ENCODE assay signal across 15 mouse cellular contexts in genomic region chr7:6849495-6849894, GRCm38 (mm10).
"Had no signal": no experiment of that assay in that cellular context is flagged by ENCODE, and none has a peak within 500 bp of the region (broad histone marks: within the 10 kb centered on the region; RNA-seq: fewer than 3 reads in every experiment).

No protein-coding gene starts in this region.

- H3K4me1 ChIP-seq: liver, embryonic 15.5 days had no signal

- H3K4me3 ChIP-seq: limb, embryonic 15.5 days; liver, embryonic 15.5 days; midbrain, embryonic 10.5 days; myocyte; neural tube, embryonic 12.5 days had no signal

- H3K27me3 ChIP-seq: limb, embryonic 15.5 days; liver, embryonic 15.5 days; neural tube, embryonic 12.5 days had no signal

- DNase-seq: kidney, adult 8-10 months; lung, embryonic 14.5 days; lung, postnatal 10 days; lung, postnatal 4 days; midbrain, embryonic 14.5 days; retina, postnatal 1 day; right cerebral cortex, postnatal 4 days; spleen, adult 18-20 months; thymus, adult 18-20 months; thymus, postnatal 14 days had no signal

- H3K36me3 ChIP-seq: limb, embryonic 15.5 days; liver, embryonic 15.5 days; midbrain, embryonic 10.5 days; neural tube, embryonic 12.5 days had no signal

- H3K4me2 ChIP-seq: limb, embryonic 15.5 days; liver, embryonic 15.5 days; lung, embryonic 14.5 days; neural tube, embryonic 12.5 days had no signal

- H3K9me3 ChIP-seq: limb, embryonic 15.5 days; liver, embryonic 15.5 days; midbrain, embryonic 10.5 days; neural tube, embryonic 12.5 days had no signal

- H3K27ac ChIP-seq: limb, embryonic 15.5 days; liver, embryonic 15.5 days; midbrain, embryonic 10.5 days; neural tube, embryonic 12.5 days had no signal

- H3K9ac ChIP-seq: limb, embryonic 15.5 days; liver, embryonic 15.5 days; lung, embryonic 14.5 days; neural tube, embryonic 12.5 days had no signal
